Mouse (Mus musculus) cerebellum, adult 18-20 months (tissue): ENCODE data around the gene Tmem41b.

Source experiments
- DNase-seq, 2 experiments: peaks; one replicate each; pipeline ENCODE4 v3.0.0; 2021

Tmem41b gene

DNA sequence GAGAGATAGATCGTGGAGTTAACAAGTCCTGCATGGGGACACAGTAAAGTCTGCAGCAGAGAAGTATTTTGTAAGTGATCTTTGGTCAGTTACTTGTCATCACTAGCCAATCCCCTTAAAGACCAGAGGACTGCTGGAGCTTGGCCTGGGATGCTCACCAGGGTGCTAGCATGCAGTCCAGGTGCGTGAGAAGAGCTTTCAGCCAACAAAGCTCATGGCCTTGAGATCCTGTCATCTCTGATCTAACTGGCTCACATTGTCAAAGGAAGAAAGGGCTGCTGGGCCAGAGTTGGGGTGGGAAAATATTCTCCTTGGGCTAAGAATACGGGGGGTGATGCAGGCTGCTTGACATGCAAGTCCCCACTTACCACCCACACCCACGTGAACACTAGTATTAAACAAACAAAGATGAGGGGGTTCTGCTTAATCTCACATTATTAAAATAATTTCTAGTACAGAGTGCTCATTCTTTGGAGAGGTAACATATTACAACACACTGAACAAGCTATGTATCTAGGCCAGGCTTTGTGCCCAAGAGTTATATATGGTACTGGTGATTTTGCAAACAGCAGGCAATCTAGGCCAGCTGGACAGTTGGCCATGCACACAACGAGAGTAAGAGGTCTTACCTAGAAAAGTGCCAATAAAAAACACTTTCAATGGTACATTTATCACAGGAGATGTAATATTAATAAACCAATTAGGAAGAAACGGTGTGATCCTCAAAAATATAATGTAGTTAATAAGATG is 10.6 kb downstream of the Tmem41b start:
- peak; percentile 58 to 77 for DNase-seq

GRCm38 (mm10) chr7:109969542-109969941 is 17.2 kb downstream of the Tmem41b start:
- DNase-seq = no peak

DNA sequence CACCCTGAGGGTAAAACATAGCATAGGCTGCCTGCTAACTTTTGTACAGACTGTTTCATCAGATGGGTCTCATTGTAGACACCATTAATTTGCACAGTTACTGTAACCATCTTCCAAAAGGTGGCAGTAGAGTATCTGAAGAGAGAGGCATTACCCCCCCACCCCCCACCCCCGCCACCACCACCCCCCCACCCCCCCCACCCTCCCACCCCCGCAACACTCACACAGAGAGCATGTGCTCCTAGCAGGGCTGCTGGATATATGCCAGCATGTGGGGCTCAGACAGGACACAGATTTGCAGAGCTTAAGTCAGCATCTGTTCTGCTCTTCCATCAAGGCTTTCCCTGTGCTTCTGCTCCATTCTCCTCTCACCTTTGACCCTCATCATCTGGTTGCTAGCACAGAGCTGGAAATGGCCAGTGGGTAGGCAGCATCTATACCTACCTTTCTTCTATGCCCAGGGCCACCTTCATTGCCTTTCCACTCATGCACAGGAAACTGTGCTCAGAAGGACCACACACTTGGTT is 17.7 kb downstream of the Tmem41b start:
- DNase-seq = peak; percentile 74

DNA sequence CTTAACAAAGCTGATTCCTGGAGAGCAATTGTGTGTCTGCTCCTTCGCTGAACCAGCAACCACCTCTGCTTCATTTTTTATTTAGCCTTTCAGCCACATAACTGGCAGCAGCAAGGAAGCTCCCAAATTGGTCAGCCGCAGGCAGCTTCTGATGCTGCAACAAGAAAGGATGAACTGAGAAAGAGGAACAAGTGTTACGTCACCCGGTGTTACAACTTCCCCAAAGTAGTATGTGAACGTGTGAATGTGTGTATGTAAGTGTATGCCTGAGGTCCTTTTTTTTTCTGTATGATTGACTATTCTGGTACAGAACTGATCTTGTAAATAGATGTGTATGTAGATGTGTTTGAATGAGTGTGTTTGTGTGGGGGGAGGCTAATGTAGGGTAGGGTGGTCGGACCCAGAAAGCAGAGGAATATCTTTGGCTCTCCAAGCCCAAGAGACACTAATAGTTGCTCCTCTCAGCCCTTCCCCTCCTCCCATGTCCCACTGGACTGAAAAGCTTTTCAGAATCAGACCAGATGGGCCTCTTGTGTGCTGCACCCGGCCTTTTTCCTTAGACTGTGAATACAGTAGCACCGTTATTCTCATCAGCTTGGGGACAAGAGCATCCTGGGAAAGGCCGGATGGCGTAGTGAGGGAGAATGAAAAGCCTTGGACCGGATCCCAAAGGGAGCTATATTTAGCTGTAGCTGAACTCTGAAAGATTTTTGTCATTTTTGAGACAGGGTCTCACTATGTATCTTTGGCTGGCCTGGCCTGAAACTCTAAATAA is 18.7 kb downstream of the Tmem41b start:
- peak in 1 of 2 experiments; percentile 40 for DNase-seq

DNA sequence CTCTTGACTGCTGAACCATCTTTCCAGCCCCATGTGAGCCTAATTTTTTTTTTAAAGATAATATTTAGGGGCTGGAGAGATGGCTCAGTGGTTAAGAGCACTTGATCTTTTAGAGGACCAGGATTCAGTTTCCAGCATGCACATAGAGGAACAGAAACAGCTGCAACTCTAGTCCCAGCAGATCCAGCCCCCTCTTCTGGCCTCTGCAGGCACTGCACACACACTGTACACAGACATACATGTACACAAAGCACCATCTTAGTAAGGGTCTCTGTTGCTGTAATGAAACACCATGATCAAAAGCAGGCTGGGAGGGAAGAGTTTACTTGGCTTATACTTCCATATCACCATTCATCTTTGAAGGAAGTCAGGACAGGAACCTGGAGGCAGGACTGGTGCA is 21.1 kb downstream of the Tmem41b start:
- DNase-seq = no peak

DNA sequence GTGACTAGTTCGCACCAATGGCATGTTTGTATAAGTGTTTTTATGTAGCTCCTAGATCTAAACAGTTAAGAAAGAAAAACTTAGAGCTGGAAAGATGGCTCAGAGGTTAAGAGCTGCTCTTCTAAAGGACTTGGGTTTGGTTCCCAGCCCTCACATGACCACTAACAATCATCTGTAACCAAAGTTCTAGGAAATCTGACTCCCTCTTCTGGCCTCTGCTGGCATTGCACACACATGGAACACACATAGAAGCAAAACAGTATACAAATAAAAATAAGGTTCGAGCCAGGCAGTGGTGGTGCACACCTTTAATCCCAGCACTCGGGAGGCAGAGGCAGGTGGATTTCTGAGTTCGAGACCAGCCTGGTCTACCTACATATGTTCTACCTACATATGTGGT is 23.0 kb downstream of the Tmem41b start:
- DNase-seq = no peak

- DNase-seq = no peak
Observed at GRCm38 (mm10) chr7:109962596-109962995, 24.1 kb downstream of the Tmem41b start.

GRCm38 (mm10) chr7:109961570-109961969 is 25.2 kb downstream of the Tmem41b start:
- DNase-seq = peak; percentile 30 to 54

- DNase-seq = no peak
Observed at GRCm38 (mm10) chr7:109960613-109961154, 26.0 kb downstream of the Tmem41b start.

GRCm38 (mm10) chr7:109959716-109960612 is 26.8 kb downstream of the Tmem41b start, which contains the start of gene Dennd5a:
TSS of gene Dennd5a (minus strand) at chr7:109960470.
- peak; percentile 80 to 86 for DNase-seq

- no peak for DNase-seq
Observed at GRCm38 (mm10) chr7:109958843-109959715, 27.6 kb downstream of the Tmem41b start.

DNA sequence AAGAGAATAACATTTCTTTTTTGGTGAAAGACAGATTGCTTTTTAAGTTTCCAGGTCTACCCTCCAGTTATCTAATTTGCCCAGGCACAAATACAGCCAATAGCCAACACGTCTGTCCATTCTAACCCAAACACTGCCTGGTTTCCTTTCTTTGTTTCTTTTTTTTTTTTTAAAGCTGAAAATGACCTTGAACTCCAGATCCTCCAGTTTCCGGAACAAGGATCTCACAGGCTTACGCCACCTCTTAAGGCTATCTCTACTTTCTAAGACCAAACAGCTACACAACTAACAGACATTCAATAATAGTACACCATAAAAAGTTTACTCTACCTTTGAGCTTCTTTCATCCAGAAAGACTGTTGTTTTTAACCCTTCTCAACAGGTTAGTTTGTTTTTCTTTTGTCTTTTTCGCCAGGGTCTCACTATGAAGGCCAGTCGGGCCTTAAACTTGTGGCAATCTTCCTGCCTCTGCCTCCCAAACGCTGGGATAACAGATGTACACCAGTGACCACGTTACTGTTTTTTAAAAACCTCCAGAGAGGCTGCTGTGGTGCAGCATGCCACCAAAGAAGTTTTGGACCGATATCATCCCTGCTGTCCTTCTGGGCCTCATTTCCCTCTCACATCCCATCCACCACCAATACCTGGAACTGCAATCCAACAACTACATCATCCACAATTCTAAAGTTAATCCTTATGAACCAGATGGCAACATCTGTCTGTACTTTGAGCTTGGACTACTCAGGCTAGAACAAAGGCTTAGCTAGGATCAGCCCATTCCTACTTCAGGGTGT is 28.5 kb downstream of the Tmem41b start:
- no peak for DNase-seq

GRCm38 (mm10) chr7:109954622-109955401 is 31.9 kb downstream of the Tmem41b start:
- DNase-seq = peak in 1 of 2 experiments; percentile 38

- DNase-seq = no peak
Observed at GRCm38 (mm10) chr7:109951297-109951696, 35.4 kb downstream of the Tmem41b start.

GRCm38 (mm10) chr7:109944421-109945034 is 42.2 kb downstream of the Tmem41b start:
- no peak for DNase-seq

GRCm38 (mm10) chr7:109929628-109930027 is 57.1 kb downstream of the Tmem41b start:
- DNase-seq = no peak

DNA sequence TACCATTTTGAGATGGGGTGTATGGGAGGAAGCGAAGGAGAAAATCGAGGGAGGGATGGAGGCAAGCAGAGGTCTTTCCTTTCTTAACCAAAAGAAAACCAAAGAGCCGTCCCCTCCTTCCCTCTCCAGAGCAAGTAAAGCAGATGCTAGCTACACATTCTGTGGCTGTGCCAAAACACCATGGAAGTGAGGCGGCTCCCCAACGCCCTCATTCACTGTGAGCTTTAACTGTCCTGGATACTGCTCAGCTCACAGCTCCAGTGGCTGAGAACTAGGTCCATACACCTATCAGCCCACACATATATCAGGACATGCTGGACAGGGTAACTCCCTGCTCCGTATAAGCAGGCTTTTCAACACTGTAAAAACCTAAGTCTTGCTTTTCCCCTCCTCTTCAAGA is 58.4 kb downstream of the Tmem41b start:
- no peak for DNase-seq

DNA sequence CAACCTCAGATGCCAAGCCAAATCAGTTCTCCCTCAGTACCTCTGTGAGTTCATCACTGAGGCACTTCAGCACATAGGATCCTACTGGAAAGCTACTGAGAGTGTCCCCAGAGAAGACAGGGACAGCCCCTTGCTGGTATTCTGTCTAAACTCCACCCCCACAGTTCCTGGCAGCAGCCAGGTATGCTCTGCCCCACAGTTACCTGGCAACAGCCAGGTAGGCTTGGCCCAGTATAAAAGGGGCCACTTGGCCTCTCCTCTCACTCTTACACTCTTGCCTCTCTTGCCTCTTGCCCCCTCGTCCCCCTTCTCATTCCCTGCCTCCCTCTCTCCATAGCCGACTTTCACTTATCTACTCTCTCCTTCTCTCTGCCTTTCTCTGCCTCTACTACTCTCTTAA is 61.8 kb downstream of the Tmem41b start:
- no peak for DNase-seq

- DNase-seq = no peak
Observed at GRCm38 (mm10) chr7:109922889-109923288, 63.8 kb downstream of the Tmem41b start.
